ENCODE assay signal across 8 mouse cellular contexts in genomic region chr15:8569617-8570016, GRCm38 (mm10). TPM values are rescaled to one million over a fixed set of nuclear protein-coding genes. Genes with fewer than 3 reads are reported as not detected.
DNase-seq lines count a peak whose midpoint lies in the region; ATAC-seq and TF ChIP-seq lines count a peak whose summit lies in the region.

No protein-coding gene starts in this region.

- H3K36me3 ChIP-seq in heart, embryonic 10.5 days, result no peaks in the 10 kb centered on the region
- H3K36me3 ChIP-seq in E14TG2a.4 (ENCODE audit: insufficient read depth, low read length), result no peaks in the 10 kb centered on the region
- H3K36me3 ChIP-seq in embryonic facial prominence, embryonic 12.5 days, result no peaks in the 10 kb centered on the region
- no peaks in the 10 kb centered on the region for H3K36me3 ChIP-seq in hindbrain, postnatal 0 days (ENCODE audit: insufficient read depth, low read length)
- H3K36me3 ChIP-seq in liver, postnatal 0 days (replicated peaks; ENCODE audit: insufficient read depth, low read length), result no peaks in the 10 kb centered on the region
- no peaks in the 10 kb centered on the region for H3K36me3 ChIP-seq in neural tube, embryonic 14.5 days (ENCODE audit: control insufficient read depth, insufficient read depth, low read length)

- WGBS in heart, embryonic 10.5 days, result 9% methylated on average over 11 of the region's 11 CpGs
- 6% methylated on average over 11 of the region's 11 CpGs for WGBS in embryonic facial prominence, embryonic 12.5 days
- WGBS in hindbrain, postnatal 0 days, result 3% methylated on average over 11 of the region's 11 CpGs
- 5% methylated on average over 11 of the region's 11 CpGs for WGBS in liver, postnatal 0 days (ENCODE audit: insufficient replicate concordance)
- 4% methylated on average over 11 of the region's 11 CpGs for WGBS in neural tube, embryonic 14.5 days

- H3K9ac ChIP-seq in embryonic facial prominence, embryonic 12.5 days, result peak overlapping the region; percentile 38
- peak overlapping the region; percentile 39 for H3K9ac ChIP-seq in hindbrain, postnatal 0 days (replicated peaks; ENCODE audit: low read length)
- peak overlapping the region; percentile 56 for H3K9ac ChIP-seq in liver, postnatal 0 days (replicated peaks)
- H3K9ac ChIP-seq in neural tube, embryonic 14.5 days (replicated peaks; ENCODE audit: low read depth, low read length), result peak overlapping the region; percentile 47

- ATAC-seq in embryonic facial prominence, embryonic 12.5 days (ENCODE audit: insufficient number of reproducible peaks, insufficient read depth, low FRiP score, low TSS enrichment), result no peak
- ATAC-seq in hindbrain, postnatal 0 days, result peak; percentile 64
- ATAC-seq in liver, postnatal 0 days, result peak; percentile 89
- ATAC-seq in neural tube, embryonic 14.5 days (ENCODE audit: low read depth), result peak; percentile 68

- peak overlapping the region; percentile 92 for H3K4me2 ChIP-seq in embryonic facial prominence, embryonic 12.5 days (replicated peaks)
- H3K4me2 ChIP-seq in hindbrain, postnatal 0 days (ENCODE audit: low read depth, low read length), result peak overlapping the region; percentile 64
- H3K4me2 ChIP-seq in liver, postnatal 0 days (ENCODE audit: low read depth, low read length), result peak overlapping the region; percentile 93
- peak overlapping the region; percentile 75 for H3K4me2 ChIP-seq in neural tube, embryonic 14.5 days (ENCODE audit: low read depth, low read length)

- TF ChIP-seq EP300 in liver, postnatal 0 days (IDR thresholded peaks at IDR 0.05; ENCODE audit: low read depth), result no peak

- TF ChIP-seq CTCF in E14TG2a.4 (conservative IDR thresholded peaks at IDR 0.05; ENCODE audit: low read length), result no peak
- TF ChIP-seq CTCF in hindbrain, postnatal 0 days (IDR thresholded peaks at IDR 0.05; ENCODE audit: low read depth), result no peak
- TF ChIP-seq CTCF in liver, postnatal 0 days (IDR thresholded peaks at IDR 0.05; ENCODE audit: low read depth), result no peak

- H3K4me1 ChIP-seq in heart, embryonic 10.5 days, result peaks cover 8% of the 10 kb centered on the region; the same call in 1 of the 2 replicates
- peaks cover 16% of the 10 kb centered on the region for H3K4me1 ChIP-seq in E14TG2a.4 (replicated peaks; ENCODE audit: low read depth, low read length)
- H3K4me1 ChIP-seq in embryonic facial prominence, embryonic 12.5 days, result peaks cover 10% of the 10 kb centered on the region
- H3K4me1 ChIP-seq in hindbrain, postnatal 0 days (ENCODE audit: insufficient read depth, low read length), result 0 out of 2 replicates have a peak, but pooled peaks cover 4% of the 10 kb centered on the region
- peaks cover 11% of the 10 kb centered on the region for H3K4me1 ChIP-seq in liver, postnatal 0 days (ENCODE audit: insufficient read depth)
- peaks cover 4% of the 10 kb centered on the region; the same call in 1 of the 2 replicates for H3K4me1 ChIP-seq in neural tube, embryonic 14.5 days (ENCODE audit: control insufficient read depth, insufficient read depth, low read length)

- H3K27me3 ChIP-seq in heart, embryonic 10.5 days (ENCODE audit: insufficient read depth, poor library complexity, severe bottlenecking), result peaks cover 15% of the 10 kb centered on the region
- H3K27me3 ChIP-seq in E14TG2a.4 (ENCODE audit: insufficient read depth, low read length), result peaks cover 11% of the 10 kb centered on the region; the same call in 1 of the 2 replicates
- peaks cover 20% of the 10 kb centered on the region for H3K27me3 ChIP-seq in embryonic facial prominence, embryonic 12.5 days
- no peaks in the 10 kb centered on the region for H3K27me3 ChIP-seq in hindbrain, postnatal 0 days (ENCODE audit: insufficient read depth, low read length)
- peaks cover 11% of the 10 kb centered on the region; the same call in 1 of the 2 replicates for H3K27me3 ChIP-seq in liver, postnatal 0 days (ENCODE audit: insufficient read depth, low read length)
- H3K27me3 ChIP-seq in neural tube, embryonic 14.5 days (ENCODE audit: control insufficient read depth, insufficient read depth, low read length), result peaks cover 9% of the 10 kb centered on the region

- H3K9me3 ChIP-seq in heart, embryonic 10.5 days, result no peaks in the 10 kb centered on the region
- no peaks in the 10 kb centered on the region for H3K9me3 ChIP-seq in E14TG2a.4 (ENCODE audit: low read length)
- H3K9me3 ChIP-seq in embryonic facial prominence, embryonic 12.5 days, result no peaks in the 10 kb centered on the region
- no peaks in the 10 kb centered on the region for H3K9me3 ChIP-seq in hindbrain, postnatal 0 days (ENCODE audit: low read length)
- H3K9me3 ChIP-seq in liver, postnatal 0 days (ENCODE audit: low read length), result no peaks in the 10 kb centered on the region
- no peaks in the 10 kb centered on the region for H3K9me3 ChIP-seq in neural tube, embryonic 14.5 days (ENCODE audit: control insufficient read depth, low read length)

- H3K4me3 ChIP-seq in heart, embryonic 10.5 days, result peak overlapping the region; percentile 67
- H3K4me3 ChIP-seq in E14TG2a.4 (replicated peaks; ENCODE audit: low read length), result peak overlapping the region; percentile 85
- H3K4me3 ChIP-seq in embryonic facial prominence, embryonic 12.5 days, result peak overlapping the region; percentile 44
- H3K4me3 ChIP-seq in hindbrain, postnatal 0 days (ENCODE audit: low read length), result peak overlapping the region; percentile 51
- peak overlapping the region; percentile 58 for H3K4me3 ChIP-seq in liver, postnatal 0 days (ENCODE audit: low read depth, low read length)
- H3K4me3 ChIP-seq in neural tube, embryonic 14.5 days (ENCODE audit: low read depth, low read length), result peak overlapping the region; percentile 59

- intact Hi-C loops in heart, postnatal 25 days (cut with DNase I), result loop anchor here (5.0 kb wide), 2 partner anchors 122 to 187 kb away; no protein-coding TSS in a partner anchor

- H3K27ac ChIP-seq in heart, embryonic 10.5 days, result peak overlapping the region; percentile 56; the same call in 1 of the 2 replicates
- H3K27ac ChIP-seq in embryonic facial prominence, embryonic 12.5 days, result no peak overlapping the region
- H3K27ac ChIP-seq in hindbrain, postnatal 0 days, result no peak overlapping the region
- peak overlapping the region; percentile 88 for H3K27ac ChIP-seq in liver, postnatal 0 days (ENCODE audit: low read depth)
- H3K27ac ChIP-seq in neural tube, embryonic 14.5 days (ENCODE audit: low read depth, low read length), result no peak overlapping the region

- no peak for DNase-seq in heart, embryonic 10.5 days (ENCODE audit: low spot score)
- DNase-seq in heart, postnatal 25 days (ENCODE audit: low spot score), result no peak
- DNase-seq in hindbrain, postnatal 0 days (ENCODE audit: low spot score), result peak; percentile 10
- no peak for DNase-seq in liver, postnatal 0 days
- DNase-seq in gastrocnemius, postnatal 10 days, result no peak

RNA-seq across cellular contexts. Expression of gene Gm2310, which starts 49.9 kb away (rescaled TPM):
- not detected in 2 replicates for polyA plus RNA-seq in heart, embryonic 10.5 days (2016; fragmentation: Nextera tagmentation; extraction: Ambion mirVana)
- not detected for total RNA-seq in heart, postnatal 25 days (2021)
- not detected in 2 replicates for polyA plus RNA-seq in embryonic facial prominence, embryonic 12.5 days (2016; fragmentation: Nextera tagmentation; extraction: Ambion mirVana)
- total RNA-seq in hindbrain, postnatal 0 days (2014; rRNA removed), result not detected in 2 replicates
- not detected in 2 replicates for polyA plus RNA-seq in hindbrain, postnatal 0 days (2015; fragmentation: Nextera tagmentation; extraction: Ambion mirVana)
- polyA plus RNA-seq in liver, postnatal 0 days (2015; fragmentation: Nextera tagmentation; extraction: Ambion mirVana), result not detected in 2 replicates
- not detected in 2 replicates for polyA plus RNA-seq in neural tube, embryonic 14.5 days (2014; fragmentation: Nextera tagmentation; extraction: Ambion mirVana)
- total RNA-seq in gastrocnemius, postnatal 10 days (2021), result not detected

Comparison
In these comparisons a context has a peak if more than half of its experiments do, and no peak if none do; other contexts are left out.
1. H3K27ac ChIP-seq: peak in heart, embryonic 10.5 days (single experiment) and liver, postnatal 0 days (single experiment); none in embryonic facial prominence, embryonic 12.5 days (single experiment), hindbrain, postnatal 0 days (single experiment) and neural tube, embryonic 14.5 days (single experiment).
2. Peak in every context shown above with its lines, with median percentiles within 50 percentile points of each other: H3K4me3 ChIP-seq, H3K4me2 ChIP-seq and H3K9ac ChIP-seq.